Mouse (Mus musculus) forebrain, embryonic 14.5 days (tissue): ENCODE measurements around the gene Slc9a9. TPM values are rescaled to one million over a fixed set of nuclear protein-coding genes. Genes with fewer than 3 reads are reported as not detected.

Experiments used
- ATAC-seq: fragments of 200-750 bp; cut with Nextera tagmentation; 2 replicates; pipeline ENCODE4 v1.8.0; 2017; ENCODE audit warnings: mild to moderate bottlenecking, moderate library complexity
- DNase-seq: peaks from one replicate; pipeline ENCODE4 v3.0.0-alpha.2; 2015; ENCODE audit warnings: low spot score
- H3K27ac ChIP-seq: fragments of 300-500 bp; sonication (generic); 2 replicates; pipeline ENCODE4 v1.5.1; 2014; ENCODE audit warnings: low read depth, mild to moderate bottlenecking, control low read depth, low read length, moderate library complexity
- H3K27me3 ChIP-seq: fragments of 300-500 bp; sonication (generic); replicated peaks from 2 replicates; pipeline ENCODE4 v1.6.1; 2014; ENCODE audit warnings: low read length, control low read depth, mixed read lengths; ENCODE audit not compliant: control insufficient read depth, insufficient read depth
- H3K36me3 ChIP-seq: fragments of 300-500 bp; sonication (generic); 2 replicates; pipeline ENCODE4 v1.6.1; 2014; ENCODE audit warnings: low read length, control low read depth; ENCODE audit not compliant: control insufficient read depth, insufficient read depth
- H3K4me1 ChIP-seq: fragments of 300-500 bp; sonication (generic); 2 replicates; pipeline ENCODE4 v1.6.1; 2014; ENCODE audit warnings: antibody characterized with exemption, low read length, control low read depth; ENCODE audit not compliant: control insufficient read depth, insufficient read depth
- H3K4me2 ChIP-seq: fragments of 300-500 bp; sonication (generic); 2 replicates; pipeline ENCODE4 v1.6.1; 2014; ENCODE audit warnings: mild to moderate bottlenecking, control low read depth, low read length
- H3K4me3 ChIP-seq: fragments of 300-500 bp; sonication (generic); 2 replicates; pipeline ENCODE4 v1.5.1; 2014; ENCODE audit warnings: low read depth, low read length, control low read depth
- H3K9ac ChIP-seq: fragments of 300-500 bp; sonication (generic); 2 replicates; pipeline ENCODE4 v1.6.1; 2014; ENCODE audit warnings: mild to moderate bottlenecking, low read length, control low read depth, moderate library complexity
- H3K9me3 ChIP-seq: fragments of 300-500 bp; sonication (generic); replicated peaks from 2 replicates; pipeline ENCODE4 v1.6.1; 2016; ENCODE audit warnings: low read length, control low read depth, mixed read lengths; ENCODE audit not compliant: control insufficient read depth
- WGBS: fragments of 180-500 bp; shearing (Covaris S2); extraction: QIAGEN DNeasy Blood & Tissue Kit; methylation state at CpG from one replicate; pipeline ENCODE4 v1.1.7; 2014; 5-methylcytosine and 5-hydroxymethylcytosine counted together
- polyA plus RNA-seq: library from polyadenylated mRNA; unstranded; fragments of >200 nt; fragmentation: Nextera tagmentation; extraction: Ambion mirVana; gene quantifications from 2 replicates; pipeline ENCODE4 v1.2.1, GENCODE M21; 2014

The Slc9a9 gene
- polyA plus RNA-seq, 1 experiment from 2014 or later: 3.7 TPM

- WGBS: 68% methylated on average over 15 of the region's 15 CpGs
- Histone ChIP-seq H3K4me2 (no peak overlapping the region), H3K4me3 (no peak overlapping the region), H3K27ac (no peak overlapping the region), H3K9ac (no peak overlapping the region), H3K36me3 (no peaks in the 10 kb centered on the region), H3K4me1 (peaks cover 3% of the 10 kb centered on the region), H3K9me3 (no peaks in the 10 kb centered on the region), H3K27me3 (no peaks in the 10 kb centered on the region)
- no peak for DNase-seq
- no peak for ATAC-seq
These were observed 516.9 kb downstream of the Slc9a9 start for GRCm38 (mm10) chr9:95186386-95187289.

GRCm38 (mm10) chr9:95188362-95189217, 518.9 kb downstream of the Slc9a9 start:
- no peak overlapping the region for H3K4me3 ChIP-seq
- no peak for DNase-seq
- H3K27ac ChIP-seq: no peak overlapping the region
- no peaks in the 10 kb centered on the region for H3K9me3 ChIP-seq
- no peak for ATAC-seq
- H3K36me3 ChIP-seq: no peaks in the 10 kb centered on the region
- no peaks in the 10 kb centered on the region for H3K4me1 ChIP-seq
- H3K4me2 ChIP-seq: no peak overlapping the region
- H3K9ac ChIP-seq: no peak overlapping the region
- 85% methylated on average over 8 of the region's 8 CpGs for WGBS
- no peaks in the 10 kb centered on the region for H3K27me3 ChIP-seq

GRCm38 (mm10) chr9:95189218-95189605, 519.5 kb downstream of the Slc9a9 start:
- Histone ChIP-seq H3K4me1 (no peaks in the 10 kb centered on the region), H3K27ac (no peak overlapping the region), H3K4me3 (no peak overlapping the region), H3K4me2 (no peak overlapping the region), H3K36me3 (no peaks in the 10 kb centered on the region), H3K9me3 (no peaks in the 10 kb centered on the region), H3K27me3 (no peaks in the 10 kb centered on the region), H3K9ac (no peak overlapping the region)
- no peak for ATAC-seq
- WGBS: 89% methylated on average over 4 of the region's 4 CpGs
- no peak for DNase-seq

- Histone ChIP-seq H3K4me3 (no peak overlapping the region), H3K36me3 (no peaks in the 10 kb centered on the region), H3K9me3 (no peaks in the 10 kb centered on the region), H3K27me3 (no peaks in the 10 kb centered on the region), H3K4me2 (no peak overlapping the region), H3K4me1 (no peaks in the 10 kb centered on the region), H3K27ac (no peak overlapping the region), H3K9ac (no peak overlapping the region)
- no peak for DNase-seq
- no peak for ATAC-seq
- WGBS: 83% methylated on average over 6 of the region's 6 CpGs
These were observed 521.7 kb downstream of the Slc9a9 start for GRCm38 (mm10) chr9:95191442-95191841.

GRCm38 (mm10) chr9:95192901-95193532, 523.3 kb downstream of the Slc9a9 start:
- no peak overlapping the region for H3K9ac ChIP-seq
- H3K27ac ChIP-seq: no peak overlapping the region
- WGBS: 89% methylated on average over 8 of the region's 8 CpGs
- DNase-seq: no peak
- H3K36me3 ChIP-seq: no peaks in the 10 kb centered on the region
- ATAC-seq: no peak
- no peaks in the 10 kb centered on the region for H3K27me3 ChIP-seq
- H3K9me3 ChIP-seq: no peaks in the 10 kb centered on the region
- H3K4me2 ChIP-seq: no peak overlapping the region
- no peak overlapping the region for H3K4me3 ChIP-seq
- no peaks in the 10 kb centered on the region for H3K4me1 ChIP-seq

- H3K36me3 ChIP-seq: no peaks in the 10 kb centered on the region
- no peak overlapping the region for H3K4me3 ChIP-seq
- no peak for DNase-seq
- no peaks in the 10 kb centered on the region for H3K27me3 ChIP-seq
- no peak overlapping the region for H3K27ac ChIP-seq
- no peak overlapping the region for H3K4me2 ChIP-seq
- ATAC-seq: no peak
- H3K9ac ChIP-seq: no peak overlapping the region
- H3K4me1 ChIP-seq: no peaks in the 10 kb centered on the region
- WGBS: 89% methylated on average over 3 of the region's 3 CpGs
- H3K9me3 ChIP-seq: no peaks in the 10 kb centered on the region
These were observed 524.0 kb downstream of the Slc9a9 start for GRCm38 (mm10) chr9:95193672-95194071.

GRCm38 (mm10) chr9:95194158-95194557, 524.4 kb downstream of the Slc9a9 start:
- ATAC-seq (no peak), DNase-seq (no peak)
- 75% methylated on average over 5 of the region's 5 CpGs for WGBS

GRCm38 (mm10) chr9:95207661-95208060, 538.0 kb downstream of the Slc9a9 start:
- H3K4me2 ChIP-seq: no peak overlapping the region
- H3K27ac ChIP-seq: no peak overlapping the region
- DNase-seq: no peak
- no peaks in the 10 kb centered on the region for H3K27me3 ChIP-seq
- no peak overlapping the region for H3K9ac ChIP-seq
- no peak for ATAC-seq
- H3K9me3 ChIP-seq: no peaks in the 10 kb centered on the region
- H3K4me3 ChIP-seq: no peak overlapping the region
- no peaks in the 10 kb centered on the region for H3K36me3 ChIP-seq
- WGBS: 76% methylated on average over 7 of the region's 7 CpGs
- H3K4me1 ChIP-seq: no peaks in the 10 kb centered on the region

More at GRCm38 (mm10) chr9:95194158-95194557, 524.4 kb downstream of the Slc9a9 start:
- Histone ChIP-seq H3K27ac (no peak overlapping the region), H3K4me1 (no peaks in the 10 kb centered on the region), H3K36me3 (no peaks in the 10 kb centered on the region), H3K4me3 (no peak overlapping the region), H3K9me3 (no peaks in the 10 kb centered on the region), H3K27me3 (no peaks in the 10 kb centered on the region), H3K4me2 (no peak overlapping the region), H3K9ac (no peak overlapping the region)
